Mouse (Mus musculus) stomach, postnatal 0 days (tissue): ENCODE data around the gene Cmya5.

Source experiments
- CTCF ChIP-seq: IDR thresholded peaks from 2 replicates; pipeline ENCODE4 v1.5.1; 2016; ENCODE audit warnings: antibody characterized with exemption, low read depth, mild to moderate bottlenecking, moderate library complexity
- EP300 ChIP-seq: optimal IDR thresholded peaks from 2 replicates; pipeline ENCODE3; 2016; ENCODE audit warnings: antibody characterized with exemption

GRCm38 (mm10) chr13:93153280-93153679, 8.8 kb upstream of the Cmya5 start:
- no peak for TF ChIP-seq CTCF
- TF ChIP-seq EP300: no peak
